Mouse (Mus musculus) brown adipose tissue, adult 24 weeks (tissue): Measurements from ENCODE around the gene Zdhhc8. TPM values are rescaled to one million over a fixed set of nuclear protein-coding genes. Genes with fewer than 3 reads are reported as not detected.
"Not testable (repeated sequence)": the region's sequence is repeated elsewhere in the genome, so short reads cannot be mapped to it uniquely, and the experiment has no call there.

ENCODE experiments used
- H3K27ac ChIP-seq: fragments of 200-500 bp; replicated peaks from 2 replicates; pipeline ENCODE4 v1.5.1; 2012; ENCODE audit warnings: low read depth, mild to moderate bottlenecking, low read length
- H3K4me1 ChIP-seq: fragments of 200-500 bp; 2 replicates; pipeline ENCODE4 v1.6.1; 2012; ENCODE audit warnings: low read length, mixed read lengths; ENCODE audit not compliant: control insufficient read depth, insufficient read depth, insufficient read length
- H3K4me3 ChIP-seq: fragments of 200-500 bp; 2 replicates; pipeline ENCODE4 v1.5.1; 2012; ENCODE audit warnings: low read depth, mild to moderate bottlenecking, low read length, moderate library complexity; ENCODE audit not compliant: insufficient read depth
- polyA plus RNA-seq: library from polyadenylated mRNA; stranded (reverse); fragments of >200 nt; gene quantifications from 2 replicates; pipeline ENCODE4 v1.2.4, GENCODE M21; 2012; ENCODE audit not compliant: missing spikeins, insufficient read depth, insufficient read length

Zdhhc8 gene
- polyA plus RNA-seq, 1 experiment, result 5.1 TPM

DNA sequence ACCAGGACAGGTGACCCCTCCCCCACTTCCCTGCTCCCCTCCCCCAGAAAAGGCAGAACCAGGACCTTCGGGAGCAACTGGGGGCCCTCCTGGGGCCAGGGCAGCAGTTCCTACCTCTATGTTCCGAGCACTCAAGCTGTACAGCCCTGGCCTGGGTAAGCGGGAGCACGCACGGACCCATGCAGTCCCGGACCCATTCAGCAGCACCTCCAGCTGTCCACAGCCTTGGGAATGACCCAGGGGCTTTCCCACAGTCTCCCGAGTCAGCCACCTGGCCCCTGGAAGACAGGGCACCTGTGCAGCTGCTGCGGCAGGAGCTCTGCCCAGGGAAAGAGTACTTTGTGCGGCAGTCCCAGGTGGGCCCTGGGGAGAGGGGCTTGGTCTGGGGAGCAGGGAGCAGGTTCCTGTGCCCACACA, 16.3 kb downstream of the Zdhhc8 start:
- Histone ChIP-seq H3K27ac (no peak overlapping the region), H3K4me1 (no peaks in the 10 kb centered on the region; the same call in 1 of the 2 replicates)

DNA sequence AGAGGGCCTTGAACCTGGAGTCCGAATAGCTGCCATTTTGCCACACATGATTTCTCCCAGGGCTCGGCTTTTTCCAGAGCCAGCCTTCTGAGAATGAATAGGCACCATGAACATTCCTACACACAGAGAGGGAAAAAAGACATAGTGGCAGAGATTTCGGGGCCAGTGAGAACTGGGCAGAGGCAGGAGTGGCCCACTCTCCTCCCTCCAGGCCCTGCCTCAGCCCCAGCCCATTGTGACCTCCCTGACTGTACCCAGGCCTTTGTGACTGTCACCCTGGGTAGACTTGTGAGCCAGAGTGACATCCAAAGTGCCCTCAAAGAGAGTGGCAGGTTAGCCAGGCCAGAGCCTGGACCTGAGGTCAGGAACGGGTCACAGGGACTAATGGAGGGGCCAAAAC, 17.4 kb downstream of the Zdhhc8 start, which contains the start of gene Ccdc188:
Gene Ccdc188 (plus strand): TSS at position 301 of the 400 bp plus-strand sequence.
- H3K4me3 ChIP-seq, result no peak within 1 kb of the TSS
- no peaks in the 10 kb centered on the region; the same call in 1 of the 2 replicates for H3K4me1 ChIP-seq
- no peak within 1 kb of the TSS for H3K27ac ChIP-seq

More for the DNA sequence above, 16.3 kb downstream of the Zdhhc8 start:
- H3K4me3 ChIP-seq, result no peak overlapping the region

DNA sequence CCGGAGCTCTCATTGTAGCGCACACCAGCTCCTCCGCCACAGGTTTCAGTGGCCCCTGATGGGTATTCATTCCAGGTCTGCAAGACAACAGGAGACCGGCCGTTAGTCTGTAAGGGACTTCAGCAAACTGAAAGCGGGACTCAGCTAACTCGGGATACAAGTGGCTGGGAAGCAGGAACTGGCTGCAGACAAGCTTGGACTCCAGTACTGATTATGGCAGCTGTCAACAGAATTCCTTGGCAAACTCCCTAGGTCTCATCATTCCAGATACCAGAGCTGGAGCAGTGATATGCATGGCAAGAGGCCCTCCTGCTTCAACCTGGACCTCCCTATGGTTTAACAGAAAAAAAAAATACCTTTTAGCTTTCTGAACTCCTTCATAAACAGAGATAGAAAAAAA, 20.1 kb downstream of the Zdhhc8 start:
- H3K4me3 ChIP-seq, result no peak overlapping the region
- no peak overlapping the region for H3K27ac ChIP-seq
- no peaks in the 10 kb centered on the region for H3K4me1 ChIP-seq

DNA sequence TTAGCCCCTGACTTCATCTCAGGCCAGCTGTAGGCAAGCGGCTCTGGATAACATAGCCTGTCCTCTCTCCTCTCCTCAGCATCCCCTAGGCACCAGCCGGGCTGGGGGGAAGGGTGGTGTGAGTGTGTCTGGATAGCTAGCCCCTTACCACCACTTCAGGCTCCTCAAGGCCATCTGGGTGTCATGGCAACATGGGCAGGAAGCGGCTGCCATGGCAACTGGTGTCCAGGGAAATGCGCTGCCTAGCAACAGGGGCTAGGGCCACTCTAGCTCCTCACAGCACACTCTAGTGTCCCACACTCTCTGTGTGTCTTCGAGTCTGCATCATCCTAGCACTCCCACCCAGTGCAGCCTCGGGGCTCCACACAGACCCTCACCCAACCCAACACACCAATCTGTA, 21.2 kb downstream of the Zdhhc8 start:
- Histone ChIP-seq H3K4me3 (no peak overlapping the region), H3K27ac (no peak overlapping the region), H3K4me1 (no peaks in the 10 kb centered on the region)

DNA sequence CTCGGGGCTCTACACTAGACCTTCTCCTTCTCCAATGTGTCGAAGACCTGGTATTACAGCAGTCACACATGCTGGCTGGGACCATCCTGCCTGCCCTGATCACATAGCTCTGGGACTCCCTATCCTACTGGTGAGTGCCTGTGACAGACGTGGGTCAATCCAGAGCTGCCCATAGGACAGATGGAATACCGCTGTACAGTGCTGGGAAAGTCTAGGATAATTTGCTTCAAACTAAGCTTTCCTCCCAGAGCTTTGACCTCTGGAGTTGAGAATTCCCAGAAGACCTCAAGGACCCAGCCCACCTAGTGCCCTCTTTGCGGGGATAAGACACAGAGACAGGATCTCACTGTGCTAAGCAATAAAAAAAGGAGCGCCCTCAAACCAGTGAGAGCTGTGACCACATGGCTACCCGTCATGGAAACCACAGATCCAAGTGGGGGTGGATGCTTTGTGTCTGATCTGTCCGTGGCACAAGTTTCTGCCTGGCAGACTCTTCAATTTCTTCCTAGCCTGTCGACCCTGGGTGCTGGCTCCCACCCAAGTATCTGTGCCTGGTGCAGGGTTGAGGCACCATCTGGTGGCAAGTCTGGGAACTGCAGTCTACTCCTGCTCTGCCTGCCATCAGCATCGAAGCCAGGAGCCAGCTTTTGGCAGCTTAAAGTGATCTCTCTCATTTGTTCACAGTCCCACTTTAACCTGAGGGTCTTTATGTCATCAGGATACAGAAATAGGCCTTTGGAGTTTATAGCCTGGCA, 23.3 kb downstream of the Zdhhc8 start:
- no peak overlapping the region for H3K4me3 ChIP-seq
- H3K27ac ChIP-seq, result no peak overlapping the region
- H3K4me1 ChIP-seq, result no peaks in the 10 kb centered on the region

DNA sequence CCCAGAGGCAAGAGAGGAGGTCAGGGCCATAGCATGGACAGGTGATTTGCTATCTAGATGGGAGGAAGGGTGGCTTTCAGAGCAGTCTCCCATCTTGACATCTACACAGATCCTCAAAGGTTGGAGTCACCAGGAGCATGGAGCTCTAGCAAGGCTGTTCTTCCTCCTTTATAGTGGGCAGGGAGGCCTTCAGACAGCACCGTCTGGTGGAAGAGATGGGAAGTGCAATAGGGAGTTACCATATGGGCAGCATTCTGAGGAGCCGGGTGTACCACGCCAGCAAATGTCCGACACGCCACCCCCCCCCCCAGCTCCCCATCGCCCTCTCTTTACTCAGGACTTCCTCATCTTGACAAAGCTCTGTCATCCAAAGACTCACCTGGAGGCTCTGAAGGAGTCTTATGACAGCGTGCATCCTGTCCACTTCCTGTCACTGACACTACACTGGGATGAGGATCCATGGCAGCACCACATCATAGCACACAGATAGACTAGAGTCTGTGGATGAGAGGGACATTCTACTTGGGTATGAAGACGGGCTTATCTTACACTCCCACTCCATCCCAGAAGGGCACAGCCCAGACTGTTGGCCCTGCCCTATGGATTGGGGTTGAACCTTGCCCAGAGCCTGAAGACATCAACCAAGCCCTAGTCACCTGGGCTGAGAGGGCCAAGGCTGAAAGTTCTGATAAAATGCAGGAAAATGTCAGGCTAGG, 24.1 kb downstream of the Zdhhc8 start:
- Histone ChIP-seq H3K4me3 (no peak overlapping the region), H3K4me1 (no peaks in the 10 kb centered on the region), H3K27ac (no peak overlapping the region)

DNA sequence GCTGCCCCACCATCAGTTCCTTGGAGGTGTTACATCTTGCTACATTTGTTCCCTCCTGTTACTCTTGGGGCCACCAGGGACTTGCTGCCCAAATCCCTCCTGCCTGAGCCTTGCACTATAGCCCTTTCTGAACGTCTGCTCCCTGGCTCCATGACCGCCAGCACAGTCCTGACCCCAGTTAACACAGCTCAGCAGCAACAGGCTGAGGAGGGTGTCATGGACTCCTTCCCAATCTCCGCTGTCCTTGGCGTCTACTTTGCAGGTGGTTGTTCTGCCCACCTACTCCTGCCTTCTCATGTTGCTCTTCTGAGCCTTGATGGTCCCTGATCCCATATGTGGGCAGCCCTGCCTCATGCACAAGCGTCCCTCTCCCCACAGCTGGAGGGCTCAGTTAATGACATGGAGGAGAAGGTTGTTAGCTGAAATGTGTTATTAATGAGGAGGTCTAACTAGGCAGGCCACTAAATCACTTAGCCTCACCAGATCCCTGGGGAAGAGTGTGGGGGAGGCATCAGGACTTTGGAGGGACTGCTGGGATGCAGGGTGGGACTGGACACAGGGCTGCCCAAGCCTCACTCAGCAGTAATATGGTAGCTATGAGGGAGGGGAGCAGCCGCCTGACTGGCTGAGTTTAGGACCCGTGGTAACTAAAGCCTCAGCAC, 31.4 kb downstream of the Zdhhc8 start:
- H3K4me1 ChIP-seq, result no peaks in the 10 kb centered on the region
- H3K4me3 ChIP-seq, result no peak overlapping the region
- no peak overlapping the region for H3K27ac ChIP-seq

DNA sequence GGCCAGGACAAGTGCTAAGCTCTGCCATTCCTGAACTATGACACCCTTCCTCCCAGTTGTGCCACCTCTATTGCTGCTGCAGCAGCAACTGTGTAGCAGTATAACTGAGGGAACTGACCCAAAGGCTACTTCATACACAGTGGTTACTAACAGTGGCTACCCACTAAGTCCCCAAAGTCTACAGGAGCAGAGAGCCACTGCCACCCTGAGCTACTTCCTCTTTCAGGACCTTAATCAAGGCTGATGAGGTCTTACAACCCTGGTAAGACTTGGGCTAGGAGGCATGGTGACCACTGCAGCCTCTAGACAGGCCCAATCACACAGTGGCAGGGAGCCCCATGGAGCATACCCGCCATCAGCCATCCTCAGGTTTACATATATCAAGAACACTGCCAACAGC, 32.9 kb downstream of the Zdhhc8 start:
- Histone ChIP-seq H3K4me1 (no peaks in the 10 kb centered on the region), H3K4me3 (no peak overlapping the region), H3K27ac (no peak overlapping the region)

DNA sequence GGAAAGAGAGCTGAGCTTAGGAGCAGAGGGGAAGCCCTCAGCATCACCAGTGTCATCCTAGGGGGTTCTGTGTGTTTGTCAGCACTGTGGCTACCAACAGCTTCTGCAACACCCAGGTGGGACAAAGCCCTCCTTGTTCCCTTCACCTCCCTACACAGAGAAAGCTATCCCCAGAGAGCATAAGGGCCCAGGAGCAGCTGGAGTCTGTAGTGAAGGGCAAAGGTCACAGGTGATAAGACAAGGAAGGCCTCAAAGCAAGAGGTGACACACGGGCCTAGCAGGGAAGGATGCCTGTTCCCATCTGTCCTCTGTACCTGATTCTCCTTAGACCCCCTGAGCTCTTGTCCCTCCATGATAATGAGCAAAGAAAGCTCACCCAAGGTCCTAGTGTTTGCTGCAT, 33.3 kb downstream of the Zdhhc8 start:
- Histone ChIP-seq H3K4me1 (no peaks in the 10 kb centered on the region), H3K27ac (no peak overlapping the region), H3K4me3 (no peak overlapping the region)

DNA sequence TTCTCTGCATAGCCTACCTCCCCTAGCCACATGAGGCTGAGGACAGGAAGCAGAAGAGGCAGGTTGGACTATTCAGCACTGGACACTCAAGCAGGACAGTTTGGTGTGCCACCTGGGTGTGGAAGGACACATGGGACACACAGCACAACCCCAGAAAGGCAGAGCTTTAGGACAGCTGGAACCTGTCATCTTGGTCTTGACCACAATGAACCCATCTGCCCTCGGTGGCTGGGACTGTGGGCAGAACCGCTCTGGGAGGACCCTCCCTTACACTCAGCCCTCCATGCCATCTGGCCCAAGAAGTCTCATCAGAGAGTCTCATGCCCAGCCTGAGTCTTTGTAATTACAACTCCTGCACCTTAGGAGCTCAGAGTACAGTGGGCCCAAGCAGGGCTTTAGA, 34.9 kb downstream of the Zdhhc8 start:
- H3K4me3 ChIP-seq, result no peak overlapping the region
- H3K27ac ChIP-seq, result no peak overlapping the region
- H3K4me1 ChIP-seq, result no peaks in the 10 kb centered on the region

DNA sequence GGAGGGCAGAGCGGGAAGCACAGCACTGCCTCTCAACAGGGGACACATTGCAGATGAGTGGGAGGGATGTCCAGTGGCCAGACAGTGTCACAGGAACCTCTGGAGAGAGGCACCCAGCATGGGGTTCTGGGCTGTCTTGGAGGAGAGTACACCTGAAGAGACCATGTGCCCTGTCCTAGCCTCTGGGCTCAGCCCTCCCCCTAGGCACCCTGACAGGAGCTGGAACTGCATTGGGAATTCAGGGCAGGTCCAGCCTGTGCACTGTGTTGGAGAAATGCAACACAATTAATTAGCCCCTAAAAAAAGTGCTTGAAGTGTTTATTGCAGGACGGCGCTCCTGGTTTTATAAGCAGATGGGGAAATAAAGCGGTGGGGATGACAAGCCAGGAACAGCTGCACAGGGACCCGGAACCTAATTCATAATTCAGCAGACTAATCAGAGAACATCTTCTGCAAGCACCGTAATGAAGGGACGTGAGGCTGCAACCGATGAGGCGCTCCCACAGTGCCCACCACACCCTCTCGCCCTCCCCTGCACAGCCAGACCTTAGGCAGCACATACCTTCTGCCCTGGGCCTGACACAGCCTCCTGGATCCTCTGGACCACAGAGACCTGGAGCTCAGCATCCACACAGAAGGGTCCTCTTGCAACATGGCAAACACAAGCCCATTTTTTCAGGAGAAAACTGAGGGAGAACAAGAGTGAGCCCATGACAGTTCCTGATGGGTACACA, 36.4 kb downstream of the Zdhhc8 start:
- no peak overlapping the region for H3K27ac ChIP-seq
- H3K4me3 ChIP-seq, result no peak overlapping the region
- H3K4me1 ChIP-seq, result no peaks in the 10 kb centered on the region

DNA sequence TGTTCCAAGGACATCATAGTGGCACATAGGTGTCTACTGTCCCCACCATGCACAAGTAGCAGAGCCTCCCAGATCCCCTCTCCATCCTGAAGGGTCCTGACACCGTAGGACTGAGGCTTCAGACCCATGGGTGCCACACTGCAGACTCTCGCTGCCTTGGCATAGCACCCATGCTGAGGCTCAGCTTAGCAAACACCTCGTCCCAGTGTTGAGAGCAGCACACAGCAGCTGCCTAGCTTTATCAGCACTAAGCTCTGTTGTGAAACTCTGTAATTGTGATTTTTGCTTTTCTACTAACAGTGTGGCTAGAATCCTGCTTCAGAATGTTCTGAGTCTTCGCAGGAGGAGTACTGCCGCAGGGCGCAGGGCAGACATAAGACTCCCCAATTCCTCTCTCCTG, 37.1 kb downstream of the Zdhhc8 start:
- Histone ChIP-seq H3K27ac (no peak overlapping the region), H3K4me3 (no peak overlapping the region), H3K4me1 (no peaks in the 10 kb centered on the region)

DNA sequence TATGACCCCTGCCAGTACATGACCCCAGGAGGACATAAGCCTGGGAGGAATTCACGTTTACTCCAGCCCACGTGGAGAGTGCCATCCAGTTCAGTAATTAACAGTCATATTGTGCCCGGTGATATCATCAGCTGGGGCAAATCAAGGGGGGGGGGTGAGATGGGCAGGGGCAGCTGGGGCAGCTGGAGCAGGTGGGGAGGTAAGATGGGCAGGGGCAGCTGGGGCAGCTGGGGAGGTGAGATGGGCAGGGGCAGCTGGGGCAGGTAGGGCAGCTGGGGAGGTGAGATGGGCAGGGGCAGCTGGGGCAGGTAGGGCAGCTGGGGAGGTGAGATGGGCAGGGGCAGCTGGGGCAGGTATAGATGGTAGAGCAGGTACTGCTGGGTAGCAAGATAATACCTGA, 39.4 kb downstream of the Zdhhc8 start:
- not testable (repeated sequence) for H3K4me3 ChIP-seq, H3K27ac ChIP-seq, H3K4me1 ChIP-seq

DNA sequence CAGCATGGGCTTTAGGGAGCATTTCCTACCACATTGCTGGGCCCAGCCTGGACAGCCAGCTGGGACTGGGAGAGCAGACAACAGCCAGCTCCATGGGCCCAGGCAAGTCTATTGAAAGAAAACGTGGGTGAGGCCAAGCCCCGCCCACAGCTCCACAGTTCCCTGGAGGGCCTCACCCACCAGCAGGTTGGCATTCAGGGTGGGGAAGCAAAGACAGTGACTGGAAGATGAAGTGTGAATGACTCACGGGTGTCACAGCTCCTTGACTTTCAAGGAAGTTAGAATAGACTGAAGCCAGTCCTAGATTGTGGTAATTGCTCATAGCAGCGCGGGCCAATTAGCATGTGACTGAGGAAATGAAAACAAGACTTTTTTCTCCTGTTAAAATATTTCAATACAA, 39.9 kb downstream of the Zdhhc8 start:
- no peaks in the 10 kb centered on the region for H3K4me1 ChIP-seq
- H3K27ac ChIP-seq, result no peak overlapping the region

More for the DNA sequence above, 39.9 kb downstream of the Zdhhc8 start:
- H3K4me3 ChIP-seq, result no peak overlapping the region
